Mouse (Mus musculus): Measurements from ENCODE around the gene Olfr368. TPM values are rescaled to one million over a fixed set of nuclear protein-coding genes. Genes with fewer than 3 reads are reported as not detected.

Gene Olfr368
- total RNA-seq (2021) = not detected
- long read RNA-seq = 0 reads

DNA sequence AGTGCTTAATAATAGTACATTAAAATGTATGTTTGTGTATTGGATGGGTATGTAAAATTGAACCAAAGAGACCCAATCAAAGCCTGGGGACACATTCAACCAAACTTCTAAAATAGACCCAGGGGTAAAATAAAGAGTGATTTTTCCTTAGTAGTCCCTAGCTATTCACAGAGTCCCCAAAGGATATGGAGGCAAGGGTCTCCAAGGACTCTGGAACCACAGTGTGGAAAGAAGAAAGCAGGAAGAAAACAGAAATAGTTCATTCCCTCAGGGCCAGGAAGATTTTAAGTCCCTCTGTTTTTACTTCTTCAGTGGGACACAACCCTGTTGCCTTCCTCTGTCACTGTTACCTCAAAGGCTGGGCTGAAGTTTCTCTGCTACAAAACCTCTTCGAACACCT is at the start of gene Olfr368:
Gene Olfr368, plus strand, starts transcription at position 301 of the 400 bp plus-strand sequence.
- DNase-seq (ENCODE audit: low spot score in 2 of 2) = no peak

DNA sequence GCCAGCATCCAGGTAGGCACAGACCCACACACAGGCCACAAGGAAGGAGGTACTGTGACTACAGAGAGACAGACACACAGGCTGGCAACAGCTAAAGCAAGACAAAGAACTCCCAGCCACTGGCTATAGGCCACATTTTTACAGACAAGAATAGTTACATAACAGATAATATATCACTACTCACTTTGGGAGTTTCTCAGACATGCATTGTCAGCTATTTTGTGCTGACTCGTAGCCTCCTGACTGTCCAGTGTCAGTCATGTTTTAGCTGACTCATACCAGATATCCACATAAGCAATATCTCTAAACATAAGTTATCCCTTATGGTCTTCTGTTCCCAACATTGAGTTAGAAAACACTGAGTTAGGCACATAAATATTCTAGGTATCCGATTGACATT is 7.0 kb downstream of the Olfr368 start:
- DNase-seq (ENCODE audit: low spot score in 2 of 2) = no peak

DNA sequence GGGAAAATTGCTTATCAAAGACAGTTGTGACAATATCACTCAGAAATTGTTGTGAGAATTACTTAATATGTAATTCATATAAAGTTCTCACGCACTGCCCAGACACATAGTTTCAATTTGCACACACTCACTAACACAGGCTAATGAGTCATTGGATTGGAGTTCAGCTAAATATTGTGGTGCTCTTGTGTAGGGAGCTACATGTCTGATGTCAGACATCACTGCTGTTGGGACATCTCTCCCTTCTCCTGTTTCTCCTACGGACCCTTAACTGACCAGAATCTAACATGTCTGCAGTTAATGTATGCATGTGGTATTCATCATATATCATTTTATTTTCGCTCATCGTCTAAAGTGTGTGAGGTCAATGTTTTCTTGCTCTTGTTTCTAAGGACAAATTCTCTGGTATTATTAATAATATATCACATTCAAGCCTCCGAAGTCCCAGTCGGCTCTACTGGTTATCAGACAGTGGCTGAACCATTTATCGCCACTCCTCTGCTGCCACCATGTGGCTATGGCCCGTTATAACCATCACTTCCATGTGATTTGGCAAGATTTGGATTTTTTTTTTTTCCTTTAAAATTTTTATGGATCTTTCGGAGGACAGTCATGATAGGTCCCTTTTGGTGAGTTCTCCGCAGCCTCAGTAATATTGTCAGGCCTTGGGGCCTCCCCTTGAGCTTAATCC is 12.3 kb downstream of the Olfr368 start:
- peak; percentile 50 to 71 for DNase-seq (ENCODE audit: low spot score in 2 of 2)

DNA sequence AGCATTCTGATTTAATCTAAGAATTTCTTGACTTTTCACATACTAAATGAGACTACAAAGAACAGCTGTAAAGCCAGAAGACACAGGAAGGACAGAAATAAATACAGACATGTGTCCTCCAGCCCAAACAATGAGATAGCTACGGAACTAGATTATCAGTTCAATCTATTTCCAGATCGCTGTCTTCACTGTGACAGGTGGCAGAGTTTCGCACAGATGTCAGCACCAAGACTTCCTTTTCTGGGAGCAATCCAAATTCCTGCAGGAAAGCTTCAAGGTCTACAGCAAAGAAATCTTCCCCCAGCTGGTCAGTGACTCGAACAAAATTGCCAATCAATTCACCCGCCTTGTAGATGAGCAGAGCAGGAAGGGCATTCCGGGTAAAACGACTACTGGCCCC is 25.4 kb downstream of the Olfr368 start:
- DNase-seq (ENCODE audit: low spot score in 2 of 2) = peak; percentile 25 to 62

DNA sequence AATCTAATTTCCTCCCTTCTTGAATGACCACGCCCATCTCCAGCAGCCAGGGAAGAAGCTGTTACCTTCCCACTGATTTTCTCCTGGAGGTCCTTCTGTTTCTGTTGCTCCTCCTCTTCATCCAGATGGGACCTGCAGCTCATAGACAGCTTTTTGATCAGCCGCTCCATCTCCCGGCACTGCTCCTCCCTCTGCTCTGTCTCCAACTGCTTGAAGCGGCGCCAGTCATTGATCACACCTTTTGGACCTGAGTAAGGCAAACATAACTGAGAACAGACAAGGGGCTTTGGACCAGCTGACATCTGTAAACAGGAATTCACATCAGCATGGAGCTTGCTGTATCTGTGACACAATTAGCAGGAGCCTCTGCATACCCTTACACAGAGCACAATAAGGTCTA is 29.3 kb downstream of the Olfr368 start:
- no peak for DNase-seq (ENCODE audit: low spot score in 2 of 2)

DNA sequence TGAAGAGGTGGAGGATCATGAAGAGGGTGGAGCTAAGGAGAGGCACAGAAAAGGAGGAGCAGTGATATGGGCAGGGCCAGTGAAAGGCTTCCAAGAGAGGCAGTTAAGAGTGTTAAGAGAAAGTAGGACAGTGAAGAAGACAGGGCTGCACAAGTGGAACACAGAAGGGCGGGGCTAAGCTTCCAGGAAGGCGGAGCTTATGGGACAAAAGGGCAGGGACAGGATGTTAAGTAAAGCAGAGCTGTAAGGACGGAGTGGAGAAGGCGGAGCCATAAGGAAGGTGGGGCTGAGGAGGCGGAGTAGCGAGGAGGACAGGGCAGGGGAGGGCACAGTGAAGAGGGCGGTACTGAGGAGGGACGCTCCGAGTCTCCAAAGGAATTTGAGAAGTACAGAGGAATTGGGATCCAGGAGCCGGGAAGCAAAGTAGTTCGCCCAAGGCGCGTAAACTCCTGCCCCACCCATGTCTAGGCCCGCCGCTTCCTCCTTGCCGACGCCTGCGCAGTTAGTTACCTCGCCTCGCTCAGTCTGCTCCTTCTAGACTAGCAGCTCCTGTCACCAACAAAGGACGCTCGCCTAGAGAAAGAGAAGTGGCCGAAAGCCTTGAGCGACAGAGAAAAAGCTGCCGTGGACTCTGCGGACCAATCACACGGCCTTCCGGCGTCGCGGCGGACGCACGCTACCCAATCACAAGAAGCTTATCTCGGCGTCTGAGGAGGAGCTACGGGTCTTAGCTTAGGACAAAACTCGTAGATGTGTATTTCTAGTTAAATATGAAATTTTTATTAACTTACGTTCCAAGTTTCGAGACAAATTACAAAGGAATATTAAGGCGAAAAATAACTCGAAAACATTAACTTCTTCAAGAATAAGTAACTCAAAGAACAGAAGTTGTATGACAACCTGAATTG is 32.6 kb downstream of the Olfr368 start, which contains the start of gene Pdcl:
Gene Pdcl, minus strand, starts transcription at position 700 of the 908 bp plus-strand sequence.
- DNase-seq (ENCODE audit: low spot score in 2 of 2) = peak; percentile 84 to 93

DNA sequence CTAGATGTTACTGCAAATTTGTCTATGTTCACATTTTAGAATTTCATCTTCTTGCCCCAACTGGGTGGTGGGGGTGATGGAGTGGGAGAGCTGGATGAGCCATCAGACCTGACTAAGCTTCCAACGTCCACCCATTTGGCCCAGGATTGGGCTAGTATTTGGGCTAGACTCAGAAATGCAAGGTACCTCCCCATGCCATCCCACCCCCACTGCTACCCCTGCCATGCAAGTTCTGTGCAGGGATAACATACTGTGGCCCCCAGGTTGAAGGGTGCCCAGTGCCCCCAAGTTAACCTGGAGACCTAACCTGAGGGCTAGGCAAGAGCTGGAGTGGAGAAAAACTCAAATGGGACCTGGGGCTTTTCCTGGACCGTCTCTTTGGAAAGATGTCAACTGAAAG is 33.6 kb downstream of the Olfr368 start:
- no peak for DNase-seq (ENCODE audit: low spot score in 2 of 2)

DNA sequence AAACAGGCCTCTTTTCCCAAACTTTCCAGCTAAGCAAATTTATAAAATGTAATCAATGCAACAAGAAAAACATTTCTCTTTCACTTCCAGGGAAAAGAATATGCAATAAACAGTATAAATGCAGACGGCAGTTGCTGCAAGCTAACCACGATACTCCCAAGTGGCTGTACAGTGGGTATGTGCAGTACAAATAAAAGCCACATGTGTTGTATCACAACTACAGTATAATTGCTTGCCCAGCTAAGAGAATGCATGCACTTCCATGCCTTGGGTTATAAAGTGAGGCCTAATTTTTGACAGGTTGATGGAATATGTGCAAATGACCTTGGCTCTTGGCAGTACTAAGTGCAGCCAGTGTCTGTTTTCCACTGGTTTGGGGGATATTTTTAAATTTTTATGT is 44.3 kb downstream of the Olfr368 start:
- DNase-seq (ENCODE audit: low spot score in 2 of 2) = no peak

DNA sequence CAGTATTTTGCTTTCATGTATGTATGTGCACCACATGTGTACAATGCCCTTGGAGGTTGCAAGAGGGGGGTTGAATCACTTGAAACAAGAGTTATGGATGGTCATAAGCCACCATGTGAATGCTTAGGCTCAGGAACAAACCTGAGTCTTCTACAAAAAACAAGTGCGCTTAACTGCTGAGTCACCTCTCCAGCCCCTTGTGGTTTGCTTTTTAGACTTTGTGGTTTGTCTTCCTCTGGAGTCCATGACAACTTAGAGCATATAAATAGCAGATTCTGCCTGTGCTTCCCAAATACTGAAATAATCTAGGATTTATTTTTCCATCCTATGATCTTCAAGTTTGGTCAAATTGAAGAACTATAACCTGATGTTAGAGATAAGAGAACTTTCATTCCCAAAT is 49.7 kb downstream of the Olfr368 start:
- no peak for DNase-seq (ENCODE audit: low spot score in 2 of 2)

DNA sequence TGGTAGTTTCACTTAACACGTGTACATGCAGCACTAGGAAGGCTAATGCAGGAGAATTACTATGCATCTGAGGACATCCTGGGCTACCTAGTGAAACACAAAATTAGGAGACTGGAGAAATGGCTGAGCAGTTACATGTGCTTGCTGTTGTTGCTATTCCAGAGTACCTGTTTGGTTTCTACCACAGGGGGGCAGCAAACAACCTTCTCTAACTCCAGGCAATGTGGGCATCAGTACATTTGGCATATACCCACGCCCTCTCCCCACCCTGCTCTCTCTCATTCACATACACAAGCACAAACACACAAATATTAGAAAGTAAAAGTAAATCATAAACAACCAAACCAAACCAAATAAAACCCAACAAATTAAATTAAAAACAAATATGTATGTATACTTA is 53.9 kb downstream of the Olfr368 start:
- peak in 1 of 2 experiments; percentile 82 for DNase-seq (ENCODE audit: low spot score in 2 of 2)

Other genes with a start within 250 kb of the Olfr368 start
- gene Olfr361, start 237.2 kb upstream of the Olfr368 start, total RNA-seq (2021) = not detected
- not detected for gene Olfr362, start 208.6 kb upstream of the Olfr368 start, total RNA-seq (2021)
- not detected for gene Olfr364-ps1, start 187.2 kb upstream of the Olfr368 start, total RNA-seq (2021)
- under 1 TPM in 1 of 2 experiments, not detected in 1; 0.07 TPM for gene Olfr365, start 138.3 kb upstream of the Olfr368 start, total RNA-seq (2021)
- gene Olfr366, start 114.9 kb upstream of the Olfr368 start, total RNA-seq (2021) = not detected
- 10 to 100 TPM; 27.3 to 31.2 TPM for gene Pdcl, start 32.8 kb downstream of the Olfr368 start, total RNA-seq (2021)
- 10 to 100 TPM; 79.8 to 85.2 TPM for gene Rc3h2, start 96.4 kb downstream of the Olfr368 start, total RNA-seq (2021)
- gene Zbtb26, start 116.6 kb downstream of the Olfr368 start, total RNA-seq (2021) = 10 to 100 TPM; 10.6 to 10.8 TPM
- gene Zbtb6, start 116.7 kb downstream of the Olfr368 start, total RNA-seq (2021) = 10 to 100 TPM; 15.0 to 15.6 TPM
- 10 to 100 TPM; 83.8 to 94.8 TPM for gene Rabgap1, start 116.8 kb downstream of the Olfr368 start, total RNA-seq (2021)
- gene Gpr21, start 189.8 kb downstream of the Olfr368 start, total RNA-seq (2021) = 1 to 10 TPM; 2.1 to 2.6 TPM